Mouse (Mus musculus) intestine, embryonic 15.5 days (tissue): ENCODE measurements around the gene Slc47a1. TPM values are rescaled to one million over a fixed set of nuclear protein-coding genes. Genes with fewer than 3 reads are reported as not detected.
"Not testable (repeated sequence)": the region's sequence is repeated elsewhere in the genome, so short reads cannot be mapped to it uniquely, and the experiment has no call there.

Experiments used
- ATAC-seq: fragments of 200-750 bp; cut with Nextera tagmentation; 2 replicates; pipeline ENCODE4 v1.8.0; 2017; ENCODE audit warnings: moderate TSS enrichment, moderate library complexity
- H3K27ac ChIP-seq: fragments of 300-500 bp; sonication (generic); 2 replicates; pipeline ENCODE4 v1.5.1; 2015; ENCODE audit warnings: mild to moderate bottlenecking, inconsistent platforms
- H3K27me3 ChIP-seq: fragments of 300-500 bp; sonication (generic); replicated peaks from 2 replicates; pipeline ENCODE4 v1.6.1; 2015; ENCODE audit warnings: inconsistent platforms
- H3K36me3 ChIP-seq: fragments of 300-500 bp; sonication (generic); 2 replicates; pipeline ENCODE4 v1.6.1; 2015; ENCODE audit warnings: inconsistent platforms
- H3K4me1 ChIP-seq: fragments of 300-500 bp; sonication (generic); replicated peaks from 2 replicates; pipeline ENCODE4 v1.6.1; 2015; ENCODE audit warnings: inconsistent platforms
- H3K4me2 ChIP-seq: fragments of 300-500 bp; sonication (generic); replicated peaks from 2 replicates; pipeline ENCODE4 v1.6.1; 2015; ENCODE audit warnings: mild to moderate bottlenecking, inconsistent platforms
- H3K4me3 ChIP-seq: fragments of 300-500 bp; sonication (generic); replicated peaks from 2 replicates; pipeline ENCODE4 v1.5.1; 2015; ENCODE audit warnings: inconsistent platforms
- H3K9ac ChIP-seq: fragments of 300-500 bp; sonication (generic); 2 replicates; pipeline ENCODE4 v1.6.1; 2015; ENCODE audit warnings: inconsistent platforms
- H3K9me3 ChIP-seq: fragments of 300-500 bp; sonication (generic); 2 replicates; pipeline ENCODE4 v1.6.1; 2016; ENCODE audit warnings: inconsistent platforms
- WGBS: fragments of 180-500 bp; shearing (Covaris S2); methylation state at CpG from one replicate; pipeline ENCODE4 v1.1.7; 2015; 5-methylcytosine and 5-hydroxymethylcytosine counted together
- polyA plus RNA-seq: library from polyadenylated mRNA; unstranded; fragments of >200 nt; fragmentation: Nextera tagmentation; extraction: Ambion mirVana; gene quantifications from 2 replicates; pipeline ENCODE4 v1.2.1, GENCODE M21; 2015

Slc47a1 gene
- polyA plus RNA-seq, result 4.8 and 5.9 TPM in 2 replicates

- Histone ChIP-seq H3K27ac (no peak within 1 kb of the TSS), H3K9ac (peak within 1 kb of the TSS; percentile 34), H3K27me3 (peaks cover 20% of the 10 kb centered on the region), H3K36me3 (no peaks in the 10 kb centered on the region), H3K4me1 (peaks cover 6% of the 10 kb centered on the region), H3K9me3 (no peaks in the 10 kb centered on the region), H3K4me2 (peak within 1 kb of the TSS; percentile 81), H3K4me3 (peak within 1 kb of the TSS; percentile 36)
- WGBS, result 14% methylated on average over 39 of the region's 39 CpGs
- peak; percentile 81 for ATAC-seq
Measured at GRCm38 (mm10) chr11:61377881-61378613, at the start of gene Slc47a1. Gene Slc47a1, minus strand, starts transcription at chr11:61378345.

GRCm38 (mm10) chr11:61419253-61419652 is 41.1 kb upstream of the Slc47a1 start:
- Histone ChIP-seq H3K9ac (no peak overlapping the region), H3K27me3 (no peaks in the 10 kb centered on the region), H3K4me2 (no peak overlapping the region), H3K36me3 (no peaks in the 10 kb centered on the region), H3K27ac (no peak overlapping the region), H3K4me3 (no peak overlapping the region), H3K9me3 (no peaks in the 10 kb centered on the region), H3K4me1 (peaks cover 3% of the 10 kb centered on the region; the same call in 1 of the 2 replicates)
- ATAC-seq, result no peak
- 86% methylated on average over 6 of the region's 6 CpGs for WGBS

GRCm38 (mm10) chr11:61417945-61418551 is 39.9 kb upstream of the Slc47a1 start:
- Histone ChIP-seq H3K27ac (no peak overlapping the region), H3K4me3 (no peak overlapping the region), H3K9me3 (no peaks in the 10 kb centered on the region), H3K4me2 (no peak overlapping the region), H3K27me3 (no peaks in the 10 kb centered on the region), H3K36me3 (no peaks in the 10 kb centered on the region), H3K9ac (no peak overlapping the region), H3K4me1 (peaks cover 3% of the 10 kb centered on the region; the same call in 1 of the 2 replicates)
- WGBS, result 21% methylated on average over 6 of the region's 6 CpGs
- ATAC-seq, result peak; percentile 75

GRCm38 (mm10) chr11:61416540-61416939 is 38.4 kb upstream of the Slc47a1 start:
- not testable (repeated sequence) for H3K4me2 ChIP-seq, ATAC-seq, H3K9me3 ChIP-seq, H3K9ac ChIP-seq, H3K27ac ChIP-seq, H3K36me3 ChIP-seq, H3K4me1 ChIP-seq, H3K27me3 ChIP-seq, H3K4me3 ChIP-seq
- 86% methylated on average over 17 of the region's 17 CpGs for WGBS

- WGBS, result 85% methylated on average over 1 of the region's 1 CpGs
- Histone ChIP-seq H3K4me1 (peaks cover 3% of the 10 kb centered on the region; the same call in 1 of the 2 replicates), H3K9ac (no peak overlapping the region), H3K4me3 (no peak overlapping the region), H3K27ac (no peak overlapping the region), H3K27me3 (no peaks in the 10 kb centered on the region), H3K36me3 (no peaks in the 10 kb centered on the region), H3K9me3 (no peaks in the 10 kb centered on the region), H3K4me2 (no peak overlapping the region)
- no peak for ATAC-seq
Measured at GRCm38 (mm10) chr11:61415444-61415843, 37.3 kb upstream of the Slc47a1 start.

GRCm38 (mm10) chr11:61414560-61414959 is 36.4 kb upstream of the Slc47a1 start:
- no peak overlapping the region for H3K4me3 ChIP-seq
- 78% methylated on average over 3 of the region's 3 CpGs for WGBS

GRCm38 (mm10) chr11:61413411-61413810 is 35.3 kb upstream of the Slc47a1 start:
- ATAC-seq, result no peak
- Histone ChIP-seq H3K9me3 (no peaks in the 10 kb centered on the region), H3K27me3 (no peaks in the 10 kb centered on the region), H3K36me3 (no peaks in the 10 kb centered on the region), H3K4me1 (peaks cover 3% of the 10 kb centered on the region; the same call in 1 of the 2 replicates), H3K4me3 (no peak overlapping the region), H3K27ac (no peak overlapping the region), H3K4me2 (no peak overlapping the region), H3K9ac (no peak overlapping the region)
- 59% methylated on average over 5 of the region's 5 CpGs for WGBS

More at GRCm38 (mm10) chr11:61414560-61414959, 36.4 kb upstream of the Slc47a1 start:
- H3K27ac ChIP-seq, result no peak overlapping the region
- H3K9me3 ChIP-seq, result no peaks in the 10 kb centered on the region
- no peaks in the 10 kb centered on the region for H3K27me3 ChIP-seq
- ATAC-seq, result no peak
- no peaks in the 10 kb centered on the region for H3K36me3 ChIP-seq
- H3K4me1 ChIP-seq, result peaks cover 3% of the 10 kb centered on the region; the same call in 1 of the 2 replicates
- H3K4me2 ChIP-seq, result no peak overlapping the region
- H3K9ac ChIP-seq, result no peak overlapping the region

- no peaks in the 10 kb centered on the region for H3K36me3 ChIP-seq
- no peaks in the 10 kb centered on the region for H3K27me3 ChIP-seq
- 45% methylated on average over 7 of the region's 7 CpGs for WGBS
- H3K4me2 ChIP-seq, result no peak overlapping the region
- H3K4me3 ChIP-seq, result no peak overlapping the region
- H3K4me1 ChIP-seq, result no peaks in the 10 kb centered on the region
- H3K27ac ChIP-seq, result no peak overlapping the region
- H3K9me3 ChIP-seq, result no peaks in the 10 kb centered on the region
- no peak for ATAC-seq
- H3K9ac ChIP-seq, result no peak overlapping the region
Measured at GRCm38 (mm10) chr11:61411809-61412208, 33.7 kb upstream of the Slc47a1 start.

- WGBS, result 78% methylated on average over 11 of the region's 11 CpGs
- no peak overlapping the region for H3K27ac ChIP-seq
Measured at GRCm38 (mm10) chr11:61411221-61411620, 33.1 kb upstream of the Slc47a1 start.

GRCm38 (mm10) chr11:61410129-61410528 is 32.0 kb upstream of the Slc47a1 start:
- Histone ChIP-seq H3K27me3 (no peaks in the 10 kb centered on the region), H3K4me2 (no peak overlapping the region), H3K4me3 (no peak overlapping the region), H3K9me3 (no peaks in the 10 kb centered on the region), H3K9ac (no peak overlapping the region), H3K36me3 (no peaks in the 10 kb centered on the region), H3K27ac (no peak overlapping the region), H3K4me1 (no peaks in the 10 kb centered on the region)
- 0% methylated on average over 1 of the region's 1 CpGs for WGBS
- ATAC-seq, result no peak

More at GRCm38 (mm10) chr11:61411221-61411620, 33.1 kb upstream of the Slc47a1 start:
- ATAC-seq, result no peak
- Histone ChIP-seq H3K4me2 (no peak overlapping the region), H3K9ac (no peak overlapping the region), H3K36me3 (no peaks in the 10 kb centered on the region), H3K9me3 (no peaks in the 10 kb centered on the region), H3K4me1 (no peaks in the 10 kb centered on the region), H3K27me3 (no peaks in the 10 kb centered on the region), H3K4me3 (no peak overlapping the region)

- Histone ChIP-seq H3K4me3 (peak overlapping the region; percentile 72), H3K27me3 (no peaks in the 10 kb centered on the region), H3K36me3 (no peaks in the 10 kb centered on the region), H3K9ac (no peak overlapping the region), H3K27ac (no peak overlapping the region), H3K9me3 (no peaks in the 10 kb centered on the region), H3K4me1 (no peaks in the 10 kb centered on the region), H3K4me2 (peak overlapping the region; percentile 64)
- WGBS, result 19% methylated on average over 3 of the region's 3 CpGs
- no peak for ATAC-seq
Measured at GRCm38 (mm10) chr11:61409051-61409450, 30.9 kb upstream of the Slc47a1 start.

- Histone ChIP-seq H3K27ac (peak overlapping the region; percentile 97), H3K4me2 (peak overlapping the region; percentile 64), H3K9me3 (no peaks in the 10 kb centered on the region), H3K9ac (peak overlapping the region; percentile 58), H3K36me3 (no peaks in the 10 kb centered on the region), H3K27me3 (no peaks in the 10 kb centered on the region), H3K4me3 (peak overlapping the region; percentile 72), H3K4me1 (no peaks in the 10 kb centered on the region)
- ATAC-seq, result peak; percentile 95
- under 1% methylated on average over 64 of the region's 64 CpGs for WGBS
Measured at GRCm38 (mm10) chr11:61408184-61409027, 30.3 kb upstream of the Slc47a1 start.
